Mouse (Mus musculus) kidney, postnatal 0 days (tissue): Measurements from ENCODE around the gene AC170998.1. TPM values are rescaled to one million over a fixed set of nuclear protein-coding genes. Genes with fewer than 3 reads are reported as not detected.

Experiments used
- ATAC-seq: fragments of 200-750 bp; cut with Nextera tagmentation; replicated peaks from 2 replicates; pipeline ENCODE4 v1.8.0; 2017; ENCODE audit warnings: low read depth, moderate number of reproducible peaks, moderate TSS enrichment, moderate library complexity; ENCODE audit not compliant: low FRiP score
- DNase-seq: peaks from one replicate; pipeline ENCODE4 v3.0.0-alpha.2; 2016; ENCODE audit warnings: low spot score
- H3K27ac ChIP-seq: fragments of 300-500 bp; sonication (generic); 2 replicates; pipeline ENCODE4 v1.5.1; 2014; ENCODE audit warnings: mild to moderate bottlenecking
- H3K27me3 ChIP-seq: fragments of 300-500 bp; sonication (generic); 2 replicates; pipeline ENCODE4 v1.6.1; 2014; ENCODE audit warnings: low read length, mixed read lengths; ENCODE audit not compliant: insufficient read depth
- H3K36me3 ChIP-seq: fragments of 300-500 bp; sonication (generic); 2 replicates; pipeline ENCODE4 v1.6.1; 2014; ENCODE audit warnings: low read length, mixed read lengths; ENCODE audit not compliant: insufficient read depth
- H3K4me1 ChIP-seq: fragments of 300-500 bp; sonication (generic); replicated peaks from 2 replicates; pipeline ENCODE4 v1.6.1; 2014; ENCODE audit warnings: antibody characterized with exemption, low read length, mixed read lengths; ENCODE audit not compliant: insufficient read depth
- H3K4me2 ChIP-seq: fragments of 300-500 bp; sonication (generic); 2 replicates; pipeline ENCODE4 v1.6.1; 2014; ENCODE audit warnings: mild to moderate bottlenecking, low read length, moderate library complexity, mixed read lengths
- H3K4me3 ChIP-seq: fragments of 300-500 bp; sonication (generic); replicated peaks from 2 replicates; pipeline ENCODE4 v1.5.1; 2014; ENCODE audit warnings: low read depth, low read length
- H3K9ac ChIP-seq: fragments of 300-500 bp; sonication (generic); 2 replicates; pipeline ENCODE4 v1.6.1; 2014; ENCODE audit warnings: low read depth, low read length
- H3K9me3 ChIP-seq: fragments of 300-500 bp; sonication (generic); replicated peaks from 2 replicates; pipeline ENCODE4 v1.6.1; 2016; ENCODE audit warnings: low read length, inconsistent platforms, mixed read lengths
- CTCF ChIP-seq: IDR thresholded peaks from 2 replicates; pipeline ENCODE4 v1.5.1; 2016; ENCODE audit warnings: antibody characterized with exemption, low read depth, mild to moderate bottlenecking, moderate library complexity
- WGBS: fragments of 180-500 bp; shearing (Covaris S2); extraction: QIAGEN DNeasy Blood & Tissue Kit; methylation state at CpG from one replicate; pipeline ENCODE4 v1.1.7; 2014; 5-methylcytosine and 5-hydroxymethylcytosine counted together
- polyA plus RNA-seq: library from polyadenylated mRNA; unstranded; fragments of >200 nt; fragmentation: Nextera tagmentation; extraction: Ambion mirVana; gene quantifications from 2 replicates; pipeline ENCODE4 v1.2.1, GENCODE M21; 2015

The AC170998.1 gene
- polyA plus RNA-seq, 1 experiment from 2014 or later = 0.66 TPM

GRCm38 (mm10) chr17:28690776-28691686, 34.9 kb upstream of the AC170998.1 start, which contains the start of gene Mapk14:
Gene Mapk14, plus strand, starts transcription at chr17:28691329.
- H3K36me3 ChIP-seq = no peaks in the 10 kb centered on the region
- no peaks in the 10 kb centered on the region for H3K9me3 ChIP-seq
- no peaks in the 10 kb centered on the region for H3K27me3 ChIP-seq
- DNase-seq = peak; percentile 99
- peaks cover 19% of the 10 kb centered on the region for H3K4me1 ChIP-seq
- under 1% methylated on average over 85 of the region's 86 CpGs for WGBS
- peak within 1 kb of the TSS; percentile 98 for H3K27ac ChIP-seq
- H3K4me3 ChIP-seq = peak within 1 kb of the TSS; percentile 96
- H3K4me2 ChIP-seq = peak within 1 kb of the TSS; percentile 78
- peak within 1 kb of the TSS; percentile 91 for H3K9ac ChIP-seq
- ATAC-seq = peak; percentile 96
- TF ChIP-seq CTCF = peak; percentile 81

- TF ChIP-seq CTCF = no peak
- Histone ChIP-seq H3K36me3 (no peaks in the 10 kb centered on the region), H3K27ac (peak overlapping the region; percentile 98), H3K4me3 (peak overlapping the region; percentile 96), H3K9me3 (no peaks in the 10 kb centered on the region), H3K4me1 (peaks cover 25% of the 10 kb centered on the region), H3K4me2 (peak overlapping the region; percentile 78), H3K9ac (peak overlapping the region; percentile 91), H3K27me3 (no peaks in the 10 kb centered on the region)
- peak; percentile 34 for ATAC-seq
- DNase-seq = no peak
- WGBS = 0% methylated on average over 53 of the region's 53 CpGs
Observed at GRCm38 (mm10) chr17:28691687-28692340, 34.1 kb upstream of the AC170998.1 start.

GRCm38 (mm10) chr17:28692341-28692710, 33.6 kb upstream of the AC170998.1 start:
- under 1% methylated on average over 18 of the region's 18 CpGs for WGBS
- ATAC-seq = no peak
- Histone ChIP-seq H3K27me3 (no peaks in the 10 kb centered on the region), H3K9me3 (no peaks in the 10 kb centered on the region), H3K9ac (peak overlapping the region; percentile 91), H3K36me3 (no peaks in the 10 kb centered on the region), H3K4me1 (peaks cover 30% of the 10 kb centered on the region), H3K27ac (peak overlapping the region; percentile 98), H3K4me3 (peak overlapping the region; percentile 96), H3K4me2 (peak overlapping the region; percentile 78)
- DNase-seq = no peak
- TF ChIP-seq CTCF = no peak

DNA sequence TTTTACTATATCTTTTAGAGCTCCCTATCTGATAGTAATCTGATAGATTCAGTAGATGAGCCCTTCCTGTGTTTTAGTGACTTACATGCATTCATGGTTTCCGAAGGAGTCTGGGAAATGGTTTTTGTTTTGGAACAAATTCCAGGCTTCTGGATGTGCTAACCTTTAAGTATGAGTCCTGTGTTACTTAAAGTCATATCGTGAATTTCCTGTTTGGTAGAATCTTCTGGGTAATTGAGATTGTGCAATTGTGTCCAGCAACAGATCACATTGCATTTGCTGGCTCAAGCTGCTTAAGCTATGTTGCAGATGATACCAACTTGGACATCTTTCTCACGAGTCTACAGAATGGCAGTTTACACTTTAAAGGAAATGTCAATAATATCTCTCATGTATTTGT, 32.8 kb upstream of the AC170998.1 start:
- Histone ChIP-seq H3K4me3 (peak overlapping the region; percentile 96), H3K36me3 (no peaks in the 10 kb centered on the region), H3K9ac (peak overlapping the region; percentile 91; the same call in 1 of the 2 replicates), H3K9me3 (no peaks in the 10 kb centered on the region), H3K4me2 (peak overlapping the region; percentile 78), H3K27ac (0 out of 2 replicates have a peak overlapping the region, but pooled peaks have one; percentile 98), H3K4me1 (peaks cover 38% of the 10 kb centered on the region), H3K27me3 (no peaks in the 10 kb centered on the region)
- no peak for ATAC-seq
- 18% methylated on average over 3 of the region's 3 CpGs for WGBS
- no peak for TF ChIP-seq CTCF
- no peak for DNase-seq

GRCm38 (mm10) chr17:28694078-28694477, 31.8 kb upstream of the AC170998.1 start:
- H3K9me3 ChIP-seq = no peaks in the 10 kb centered on the region
- H3K36me3 ChIP-seq = no peaks in the 10 kb centered on the region
- no peak overlapping the region for H3K4me2 ChIP-seq
- H3K4me1 ChIP-seq = peaks cover 42% of the 10 kb centered on the region
- ATAC-seq (no peak), DNase-seq (no peak)
- TF ChIP-seq CTCF = no peak
- H3K27ac ChIP-seq = no peak overlapping the region
- WGBS = 78% methylated on average over 2 of the region's 2 CpGs
- no peaks in the 10 kb centered on the region for H3K27me3 ChIP-seq
- no peak overlapping the region for H3K4me3 ChIP-seq
- H3K9ac ChIP-seq = no peak overlapping the region

GRCm38 (mm10) chr17:28694832-28695231, 31.1 kb upstream of the AC170998.1 start:
- no peak for ATAC-seq
- no peak for TF ChIP-seq CTCF
- DNase-seq = no peak
- H3K4me1 ChIP-seq = peaks cover 35% of the 10 kb centered on the region
- 83% methylated on average over 4 of the region's 4 CpGs for WGBS
- no peaks in the 10 kb centered on the region for H3K36me3 ChIP-seq
- no peaks in the 10 kb centered on the region for H3K9me3 ChIP-seq
- H3K27ac ChIP-seq = no peak overlapping the region
- no peaks in the 10 kb centered on the region for H3K27me3 ChIP-seq
- H3K4me2 ChIP-seq = no peak overlapping the region
- no peak overlapping the region for H3K4me3 ChIP-seq
- no peak overlapping the region for H3K9ac ChIP-seq
